Mouse (Mus musculus): ENCODE results near the gene Il13.

- TF ChIP-seq CTCF (IDR thresholded peaks at IDR 0.05; ENCODE audit: borderline replicate concordance, insufficient read depth, low read depth, low read length) (no peak), POLR2A (IDR thresholded peaks at IDR 0.05; ENCODE audit: borderline replicate concordance, insufficient read depth, low read length) (no peak)
Observed at GRCm38 (mm10) chr11:53617562-53618109, 16.9 kb downstream of the Il13 start.
